Mouse (Mus musculus) ovary, adult 18-20 months (tissue): ENCODE data around the gene Pex11g.

Experiments used
- DNase-seq: peaks from one replicate; pipeline ENCODE4 v3.0.0; 2022; ENCODE audit warnings: low spot score, mixed read lengths

Pex11g gene

DNA sequence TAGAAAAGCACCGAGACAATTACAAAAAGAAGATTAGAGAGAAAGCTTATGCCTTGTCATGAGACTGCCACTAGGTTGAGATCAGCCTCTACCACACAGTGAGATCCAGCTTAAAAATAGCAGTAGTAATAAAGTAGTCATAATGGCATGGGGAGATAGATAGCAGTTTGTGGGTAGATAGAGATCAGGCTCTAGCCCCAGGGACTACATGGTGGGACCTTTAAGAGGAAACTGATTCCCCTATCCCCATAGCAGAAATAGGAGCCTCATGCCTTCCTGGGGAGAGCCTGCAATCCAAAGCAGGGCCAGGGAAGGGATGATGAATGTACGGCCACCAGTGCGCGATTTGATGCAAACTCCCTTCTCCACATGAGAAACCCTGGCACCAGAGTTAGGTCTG is 52.2 kb downstream of the Pex11g start:
- no peak for DNase-seq

DNA sequence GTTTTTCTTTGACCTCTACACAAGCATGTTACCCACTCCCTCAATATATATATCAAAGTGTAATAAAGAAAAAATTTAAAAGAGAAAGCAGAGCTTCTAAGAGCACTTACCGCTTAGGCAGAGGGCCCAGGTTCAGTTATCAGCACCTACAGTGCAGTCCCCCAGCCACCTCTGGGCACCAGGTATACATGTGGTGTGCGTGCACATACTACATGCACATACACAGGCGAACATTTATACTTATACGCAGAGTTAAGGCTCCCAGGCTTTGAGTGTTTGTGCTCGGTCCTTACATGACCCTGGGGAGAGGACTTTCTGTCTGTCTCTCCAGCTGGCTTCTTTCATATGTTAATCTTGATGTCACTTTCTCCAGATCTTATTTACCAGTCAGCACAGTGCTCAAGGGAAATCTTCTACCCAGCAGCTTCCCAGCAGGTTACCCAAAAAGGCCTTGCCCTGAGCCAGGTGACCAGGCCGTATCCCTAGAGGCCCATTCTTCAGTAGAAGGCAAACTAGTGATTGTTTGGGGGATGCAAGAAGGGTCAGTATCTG is 52.8 kb downstream of the Pex11g start:
- no peak for DNase-seq

DNA sequence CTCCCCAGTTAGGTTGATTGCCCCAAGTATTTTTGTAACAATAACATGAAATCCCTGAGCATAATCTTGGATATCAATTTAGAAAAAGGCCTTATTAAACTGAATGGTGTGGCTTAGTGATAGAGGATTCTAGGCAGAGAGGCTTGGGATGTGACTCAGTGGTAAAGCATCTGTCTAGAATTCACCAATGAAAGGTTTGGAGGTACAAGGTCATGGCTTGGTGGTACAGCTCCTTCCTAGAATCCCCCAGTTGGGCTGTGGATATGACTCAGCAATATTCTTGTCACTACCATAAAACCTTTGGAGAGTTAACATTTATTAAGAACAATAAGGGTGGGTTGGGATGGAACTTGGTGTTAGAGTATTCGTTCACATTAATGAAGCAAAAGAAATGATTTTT is 54.7 kb downstream of the Pex11g start:
- DNase-seq = no peak

DNA sequence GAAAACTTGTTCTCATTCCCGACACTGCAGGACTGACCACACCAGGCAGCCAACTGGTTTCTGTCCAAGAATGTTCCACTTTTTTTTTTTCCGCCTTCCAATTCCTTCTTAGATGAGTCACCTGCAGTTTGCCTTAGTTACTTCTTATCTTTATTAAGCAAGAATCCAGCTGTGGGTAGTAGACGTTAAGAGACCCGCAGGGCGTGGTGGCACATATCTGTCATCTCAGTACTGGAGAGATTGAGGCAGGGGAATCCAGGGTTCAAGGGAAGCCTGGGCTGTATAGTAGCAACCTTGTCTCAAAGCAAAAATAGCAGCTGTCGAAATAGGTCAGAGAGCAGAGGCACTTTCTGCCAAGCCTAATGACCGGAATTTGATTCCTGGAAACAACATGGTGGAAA is 55.6 kb downstream of the Pex11g start:
- peak; percentile 8 for DNase-seq

DNA sequence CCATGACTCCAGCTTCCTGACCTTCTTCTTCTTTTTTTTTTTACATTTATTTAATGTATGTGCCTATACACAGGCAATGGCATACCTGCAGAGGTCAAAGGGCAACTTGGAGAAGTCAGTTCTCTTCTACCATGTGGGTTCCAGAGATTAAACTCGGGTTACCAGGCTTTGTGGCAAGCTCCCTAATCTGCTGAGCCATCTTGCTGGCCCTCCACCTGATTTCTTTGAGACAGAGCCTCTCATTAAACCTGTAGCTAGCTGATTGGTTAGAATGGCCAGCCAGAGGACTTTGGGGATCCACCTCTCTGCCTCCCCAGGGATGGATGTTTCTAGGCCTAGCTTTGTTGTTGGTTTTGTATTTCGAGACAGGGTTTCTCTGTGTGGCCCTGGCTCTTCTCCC is 56.4 kb downstream of the Pex11g start:
- no peak for DNase-seq

DNA sequence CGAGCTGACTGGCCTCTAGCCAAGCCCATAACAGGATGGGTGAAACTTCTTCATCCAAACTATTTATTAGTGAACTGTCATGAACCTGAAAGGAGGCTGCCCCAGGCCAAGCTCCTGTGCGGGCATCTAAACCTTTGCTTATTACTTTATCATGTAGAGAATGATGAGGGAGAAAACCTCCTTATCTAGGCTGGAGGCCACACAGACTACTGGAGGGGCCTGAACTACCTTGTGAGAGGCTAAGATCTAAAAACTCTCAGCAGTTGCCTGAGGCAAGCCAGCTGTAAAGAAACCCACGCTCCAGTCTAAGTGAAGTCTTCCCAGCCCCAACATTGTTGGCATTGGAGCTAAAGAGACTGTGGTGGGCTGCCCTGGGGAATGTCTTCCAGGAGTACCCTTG is 60.1 kb downstream of the Pex11g start:
- DNase-seq = no peak
